Mouse (Mus musculus) embryonic facial prominence, embryonic 13.5 days (tissue): ENCODE results near the gene B3gnt7. TPM values are rescaled to one million over a fixed set of nuclear protein-coding genes. Genes with fewer than 3 reads are reported as not detected.
"Not testable (repeated sequence)": the region's sequence is repeated elsewhere in the genome, so short reads cannot be mapped to it uniquely, and the experiment has no call there.

Source experiments
- ATAC-seq: fragments of 200-750 bp; cut with Nextera tagmentation; 2 replicates; pipeline ENCODE4 v1.8.0; 2017; ENCODE audit warnings: low read depth; ENCODE audit not compliant: insufficient number of reproducible peaks, insufficient read depth, low FRiP score, low TSS enrichment
- H3K27ac ChIP-seq: fragments of 300-500 bp; sonication (generic); 2 replicates; pipeline ENCODE4 v1.5.1; 2015; ENCODE audit warnings: moderate library complexity, mild to moderate bottlenecking, inconsistent platforms
- H3K27me3 ChIP-seq: fragments of 300-500 bp; sonication (generic); 2 replicates; pipeline ENCODE4 v1.6.1; 2015; ENCODE audit warnings: mild to moderate bottlenecking, inconsistent platforms
- H3K36me3 ChIP-seq: fragments of 300-500 bp; sonication (generic); 2 replicates; pipeline ENCODE4 v1.6.1; 2015; ENCODE audit warnings: mild to moderate bottlenecking, inconsistent platforms
- H3K4me1 ChIP-seq: fragments of 300-500 bp; sonication (generic); 2 replicates; pipeline ENCODE4 v1.6.1; 2015; ENCODE audit warnings: inconsistent platforms
- H3K4me2 ChIP-seq: fragments of 300-500 bp; sonication (generic); 2 replicates; pipeline ENCODE4 v1.6.1; 2015; ENCODE audit warnings: moderate library complexity, mild to moderate bottlenecking, inconsistent platforms
- H3K4me3 ChIP-seq: fragments of 300-500 bp; sonication (generic); 2 replicates; pipeline ENCODE4 v1.5.1; 2015; ENCODE audit warnings: mild to moderate bottlenecking, inconsistent platforms
- H3K9ac ChIP-seq: fragments of 300-500 bp; sonication (generic); 2 replicates; pipeline ENCODE4 v1.6.1; 2015; ENCODE audit warnings: mild to moderate bottlenecking, inconsistent platforms
- H3K9me3 ChIP-seq: fragments of 300-500 bp; sonication (generic); 2 replicates; pipeline ENCODE4 v1.6.1; 2016; ENCODE audit warnings: inconsistent platforms
- WGBS: fragments of 180-500 bp; shearing (Covaris S2); methylation state at CpG from one replicate; pipeline ENCODE4 v1.1.7; 2015; ENCODE audit warnings: mixed read lengths; 5-methylcytosine and 5-hydroxymethylcytosine counted together
- polyA plus RNA-seq: library from polyadenylated mRNA; unstranded; fragments of >200 nt; fragmentation: Nextera tagmentation; extraction: Ambion mirVana; gene quantifications from 2 replicates; pipeline ENCODE4 v1.2.1, GENCODE M21; 2015

The B3gnt7 gene
- polyA plus RNA-seq, 1 experiment from 2014 or later = 6.7 TPM

- Histone ChIP-seq H3K4me2 (no peak overlapping the region), H3K4me3 (no peak overlapping the region), H3K27me3 (peaks cover 3% of the 10 kb centered on the region; the same call in 1 of the 2 replicates), H3K9me3 (no peaks in the 10 kb centered on the region), H3K9ac (no peak overlapping the region), H3K36me3 (no peaks in the 10 kb centered on the region), H3K4me1 (peaks cover 9% of the 10 kb centered on the region), H3K27ac (no peak overlapping the region)
- 25% methylated on average over 15 of the region's 15 CpGs for WGBS
- ATAC-seq = no peak
These were observed 11.1 kb downstream of the B3gnt7 start for GRCm38 (mm10) chr1:86313772-86314125.

GRCm38 (mm10) chr1:86320822-86321413, 18.3 kb downstream of the B3gnt7 start:
- no peak for ATAC-seq
- no peak overlapping the region for H3K27ac ChIP-seq
- H3K9ac ChIP-seq = no peak overlapping the region
- no peaks in the 10 kb centered on the region for H3K36me3 ChIP-seq
- no peaks in the 10 kb centered on the region for H3K27me3 ChIP-seq
- no peaks in the 10 kb centered on the region for H3K9me3 ChIP-seq
- WGBS = 87% methylated on average over 7 of the region's 8 CpGs
- H3K4me3 ChIP-seq = no peak overlapping the region
- H3K4me2 ChIP-seq = no peak overlapping the region
- H3K4me1 ChIP-seq = no peaks in the 10 kb centered on the region

- H3K27ac ChIP-seq = no peak overlapping the region
- WGBS = 33% methylated on average over 2 of the region's 2 CpGs
- ATAC-seq = no peak
- H3K9ac ChIP-seq = no peak overlapping the region
- H3K27me3 ChIP-seq = no peaks in the 10 kb centered on the region
- H3K4me1 ChIP-seq = no peaks in the 10 kb centered on the region
- no peaks in the 10 kb centered on the region for H3K36me3 ChIP-seq
- no peaks in the 10 kb centered on the region for H3K9me3 ChIP-seq
- H3K4me2 ChIP-seq = no peak overlapping the region
- no peak overlapping the region for H3K4me3 ChIP-seq
These were observed 33.7 kb downstream of the B3gnt7 start for GRCm38 (mm10) chr1:86336330-86336729.

GRCm38 (mm10) chr1:86339156-86339812, 36.7 kb downstream of the B3gnt7 start:
- Histone ChIP-seq H3K9ac (no peak overlapping the region), H3K4me3 (no peak overlapping the region), H3K4me2 (no peak overlapping the region), H3K9me3 (no peaks in the 10 kb centered on the region), H3K27ac (no peak overlapping the region), H3K27me3 (no peaks in the 10 kb centered on the region), H3K4me1 (no peaks in the 10 kb centered on the region), H3K36me3 (no peaks in the 10 kb centered on the region)
- ATAC-seq = no peak
- 31% methylated on average over 4 of the region's 4 CpGs for WGBS

GRCm38 (mm10) chr1:86341096-86341495, 38.5 kb downstream of the B3gnt7 start:
- H3K4me2 ChIP-seq, H3K4me1 ChIP-seq, H3K9me3 ChIP-seq, H3K9ac ChIP-seq, H3K27me3 ChIP-seq, H3K36me3 ChIP-seq, H3K4me3 ChIP-seq, ATAC-seq, H3K27ac ChIP-seq: not testable (repeated sequence)
- WGBS = 94% methylated on average over 2 of the region's 2 CpGs

GRCm38 (mm10) chr1:86342371-86342770, 39.7 kb downstream of the B3gnt7 start:
- Histone ChIP-seq H3K27ac (no peak overlapping the region), H3K4me3 (no peak overlapping the region), H3K4me2 (no peak overlapping the region), H3K9me3 (no peaks in the 10 kb centered on the region), H3K9ac (no peak overlapping the region), H3K4me1 (no peaks in the 10 kb centered on the region), H3K27me3 (no peaks in the 10 kb centered on the region), H3K36me3 (peaks cover 13% of the 10 kb centered on the region)
- no peak for ATAC-seq
- 89% methylated on average over 2 of the region's 2 CpGs for WGBS

- H3K4me1 ChIP-seq = no peaks in the 10 kb centered on the region
- no peak overlapping the region for H3K4me2 ChIP-seq
- H3K27ac ChIP-seq = no peak overlapping the region
- peaks cover 21% of the 10 kb centered on the region for H3K36me3 ChIP-seq
- no peaks in the 10 kb centered on the region for H3K27me3 ChIP-seq
- H3K9me3 ChIP-seq = no peaks in the 10 kb centered on the region
- 84% methylated on average over 1 of the region's 1 CpGs for WGBS
- no peak overlapping the region for H3K9ac ChIP-seq
- H3K4me3 ChIP-seq = no peak overlapping the region
- ATAC-seq = no peak
These were observed 40.5 kb downstream of the B3gnt7 start for GRCm38 (mm10) chr1:86343087-86343645.

GRCm38 (mm10) chr1:86343969-86344861, 41.6 kb downstream of the B3gnt7 start:
- Histone ChIP-seq H3K27me3 (no peaks in the 10 kb centered on the region), H3K4me1 (no peaks in the 10 kb centered on the region), H3K9ac (no peak overlapping the region), H3K4me2 (no peak overlapping the region), H3K9me3 (no peaks in the 10 kb centered on the region), H3K4me3 (no peak overlapping the region), H3K27ac (no peak overlapping the region), H3K36me3 (peaks cover 32% of the 10 kb centered on the region)
- WGBS = 65% methylated on average over 4 of the region's 4 CpGs
- no peak for ATAC-seq

- whole genome bisulfite sequencing = 89% methylated on average over 4 of the region's 4 CpGs
- no peak overlapping the region for H3K4me2 ChIP-seq
- no peaks in the 10 kb centered on the region for H3K4me1 ChIP-seq
- peaks cover 40% of the 10 kb centered on the region for H3K36me3 ChIP-seq
- H3K9me3 ChIP-seq = no peaks in the 10 kb centered on the region
- H3K4me3 ChIP-seq = no peak overlapping the region
- H3K27ac ChIP-seq = no peak overlapping the region
- H3K27me3 ChIP-seq = no peaks in the 10 kb centered on the region
- ATAC-seq = no peak
- no peak overlapping the region for H3K9ac ChIP-seq
These were observed 42.4 kb downstream of the B3gnt7 start for GRCm38 (mm10) chr1:86345069-86345468.

- no peak overlapping the region for H3K27ac ChIP-seq
- 94% methylated on average over 4 of the region's 4 CpGs for WGBS
- no peak overlapping the region for H3K9ac ChIP-seq
- ATAC-seq = no peak
- peaks cover 49% of the 10 kb centered on the region for H3K36me3 ChIP-seq
- no peaks in the 10 kb centered on the region for H3K4me1 ChIP-seq
- no peak overlapping the region for H3K4me2 ChIP-seq
- no peak overlapping the region for H3K4me3 ChIP-seq
- H3K9me3 ChIP-seq = no peaks in the 10 kb centered on the region
- H3K27me3 ChIP-seq = no peaks in the 10 kb centered on the region
These were observed 43.3 kb downstream of the B3gnt7 start for GRCm38 (mm10) chr1:86345956-86346355.

- 81% methylated on average over 3 of the region's 3 CpGs for WGBS
- Histone ChIP-seq H3K36me3 (peaks cover 61% of the 10 kb centered on the region), H3K9ac (no peak overlapping the region), H3K4me1 (no peaks in the 10 kb centered on the region), H3K4me2 (no peak overlapping the region), H3K27ac (no peak overlapping the region), H3K27me3 (no peaks in the 10 kb centered on the region), H3K9me3 (no peaks in the 10 kb centered on the region), H3K4me3 (no peak overlapping the region)
- no peak for ATAC-seq
These were observed 44.5 kb downstream of the B3gnt7 start for GRCm38 (mm10) chr1:86346851-86347715.
